Mouse (Mus musculus): ENCODE measurements at regions not wholly inside any gene's neighbourhood (a gene's known extent, or its start where the extent isn't known, plus 50 kb on each side); places are given as distances from the start of the nearest gene placed in this dataset.

DNA sequence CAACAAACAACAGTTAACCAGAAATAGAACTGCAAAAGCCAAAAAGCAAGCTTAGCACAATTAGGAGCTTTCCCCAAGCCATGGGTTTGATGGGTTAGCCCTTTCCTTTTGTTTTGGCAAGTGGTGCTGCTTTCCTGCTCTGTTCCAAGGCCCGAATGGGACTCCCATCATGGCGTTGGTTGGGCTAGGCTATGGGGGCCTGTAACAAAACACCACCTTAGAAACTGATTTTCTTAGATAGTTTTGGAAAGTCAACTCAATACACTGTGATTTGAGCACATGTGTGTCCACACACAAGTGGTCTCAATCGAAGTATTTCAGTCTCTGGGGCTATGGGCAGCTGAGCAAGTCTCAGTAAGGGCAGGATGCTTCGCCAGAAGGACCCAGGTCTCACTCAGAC lies 470.5 kb upstream of the Kif2a start:
- no peak for DNase-seq (ENCODE audit: low read depth, low spot score)

DNA sequence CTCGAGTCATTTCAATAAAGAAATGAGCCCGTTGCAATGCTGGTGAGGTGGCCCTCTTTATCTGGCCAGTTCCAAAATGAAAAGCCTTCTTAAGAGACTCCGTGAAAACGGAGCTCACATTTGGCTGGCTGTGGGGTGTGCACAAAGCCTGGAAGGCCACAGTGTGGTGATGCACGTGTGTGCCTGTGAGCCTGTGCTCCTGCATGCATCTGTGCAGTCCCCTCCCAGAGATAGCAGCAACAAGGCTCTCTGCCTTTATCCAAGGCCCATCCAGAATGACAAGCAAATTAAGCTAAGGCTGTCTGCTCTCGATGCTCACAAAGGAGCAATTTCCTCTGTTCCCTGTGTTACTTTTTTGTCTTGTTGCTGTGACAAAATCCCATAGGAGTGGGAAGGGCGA lies 469.5 kb upstream of the Kif2a start:
- no peak for DNase-seq (ENCODE audit: low read depth, low spot score)

DNA sequence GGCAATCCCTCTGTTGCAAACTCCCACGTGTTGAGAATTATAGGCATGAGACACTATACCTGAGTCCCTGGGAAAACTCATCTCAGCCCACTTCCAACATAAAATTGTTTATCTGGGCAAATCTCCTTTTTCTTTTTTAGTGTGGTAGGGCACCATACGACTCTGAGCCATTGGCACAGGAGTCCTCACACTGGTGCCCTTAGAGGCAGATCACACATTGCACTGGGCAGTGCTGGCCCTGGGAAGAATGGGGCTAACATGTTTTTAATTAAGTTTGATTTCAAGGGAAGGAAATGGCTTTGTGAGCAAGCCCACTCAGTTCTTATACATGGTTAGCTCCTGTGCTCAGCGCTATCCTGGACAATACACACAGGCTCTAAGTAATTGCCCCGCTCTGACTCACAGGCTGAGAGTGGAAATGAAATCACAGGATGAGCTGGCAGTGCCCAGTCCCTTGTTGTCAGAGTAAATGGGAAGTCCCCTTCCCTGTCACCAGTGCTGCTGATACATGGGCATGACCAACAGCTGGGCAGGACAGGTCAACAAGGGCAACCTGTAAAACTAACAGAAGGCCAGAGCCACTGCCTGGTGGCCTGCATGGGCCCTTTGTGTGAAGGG lies 463.6 kb upstream of the Kif2a start:
- no peak for DNase-seq (ENCODE audit: low read depth, low spot score)

DNA sequence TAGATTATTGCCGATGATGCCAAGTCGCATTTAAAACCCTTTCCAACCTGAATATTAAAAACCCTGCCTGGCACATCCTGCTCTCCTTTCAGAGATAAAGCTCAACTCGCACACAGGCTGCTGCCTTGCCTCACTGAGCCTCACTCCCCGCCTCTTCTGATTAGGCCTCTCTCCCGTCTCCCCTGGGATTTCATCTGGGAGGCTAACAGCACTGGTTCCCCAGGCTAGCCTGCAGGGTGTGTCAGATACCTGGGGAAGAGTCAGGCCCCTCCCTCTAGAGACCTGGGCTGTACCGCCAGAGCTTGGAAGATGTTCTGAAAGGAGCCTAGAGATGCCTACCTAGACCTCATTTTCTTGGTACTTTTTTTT lies 462.7 kb upstream of the Kif2a start:
- no peak for DNase-seq (ENCODE audit: low read depth, low spot score)

DNA sequence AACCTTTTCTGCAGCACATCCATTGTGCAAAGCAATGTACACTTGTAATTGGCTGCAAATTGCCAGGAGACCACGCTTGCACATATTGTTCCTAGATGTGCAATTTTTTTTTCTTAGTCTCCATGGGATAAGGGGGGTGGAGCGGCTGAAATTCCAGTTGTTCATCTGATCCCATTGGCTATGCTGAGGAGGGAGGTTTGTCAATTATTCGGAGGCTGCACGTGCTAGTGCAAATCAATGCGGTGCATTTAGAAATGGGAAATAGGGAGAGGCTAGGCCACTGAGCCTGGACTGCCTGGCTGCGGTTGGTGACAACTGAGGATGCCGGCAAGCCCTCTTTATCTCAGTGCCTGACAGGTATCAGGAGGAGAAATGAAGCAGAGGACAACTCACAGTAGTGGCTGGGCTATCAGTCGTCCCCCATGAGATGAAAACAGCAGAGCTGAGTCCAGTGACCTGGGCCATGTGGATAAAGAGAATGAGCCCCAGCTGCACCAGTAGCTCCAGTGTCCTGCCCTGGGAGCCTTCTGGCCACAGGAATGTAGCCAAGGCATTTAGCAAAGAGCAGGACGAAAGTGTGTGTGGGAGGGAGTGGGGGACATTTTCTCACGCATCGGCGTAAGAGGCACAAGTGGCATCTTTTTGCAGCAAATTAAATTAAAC lies 462.2 kb upstream of the Kif2a start:
- DNase-seq (ENCODE audit: low read depth, low spot score): no peak

DNA sequence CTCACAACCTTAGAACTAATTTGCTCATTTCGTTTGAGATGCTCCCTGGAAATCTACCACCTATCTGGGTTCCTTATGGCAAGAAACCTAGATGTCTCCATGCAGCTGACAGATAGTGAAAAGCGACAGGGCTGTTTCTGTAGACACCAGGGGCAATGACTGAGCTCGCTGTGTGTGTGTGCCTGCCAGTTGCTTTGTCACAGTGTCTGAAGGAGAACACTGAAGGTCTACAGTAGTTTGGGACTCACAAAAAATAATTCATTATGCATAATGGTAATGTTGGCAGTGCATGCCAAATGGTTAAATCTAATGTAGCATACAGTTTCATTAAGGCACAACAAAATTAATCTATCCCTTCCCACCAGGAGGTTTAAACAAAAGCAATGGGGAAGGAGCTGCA lies 453.2 kb upstream of the Kif2a start:
- DNase-seq (ENCODE audit: low read depth, low spot score): no peak

DNA sequence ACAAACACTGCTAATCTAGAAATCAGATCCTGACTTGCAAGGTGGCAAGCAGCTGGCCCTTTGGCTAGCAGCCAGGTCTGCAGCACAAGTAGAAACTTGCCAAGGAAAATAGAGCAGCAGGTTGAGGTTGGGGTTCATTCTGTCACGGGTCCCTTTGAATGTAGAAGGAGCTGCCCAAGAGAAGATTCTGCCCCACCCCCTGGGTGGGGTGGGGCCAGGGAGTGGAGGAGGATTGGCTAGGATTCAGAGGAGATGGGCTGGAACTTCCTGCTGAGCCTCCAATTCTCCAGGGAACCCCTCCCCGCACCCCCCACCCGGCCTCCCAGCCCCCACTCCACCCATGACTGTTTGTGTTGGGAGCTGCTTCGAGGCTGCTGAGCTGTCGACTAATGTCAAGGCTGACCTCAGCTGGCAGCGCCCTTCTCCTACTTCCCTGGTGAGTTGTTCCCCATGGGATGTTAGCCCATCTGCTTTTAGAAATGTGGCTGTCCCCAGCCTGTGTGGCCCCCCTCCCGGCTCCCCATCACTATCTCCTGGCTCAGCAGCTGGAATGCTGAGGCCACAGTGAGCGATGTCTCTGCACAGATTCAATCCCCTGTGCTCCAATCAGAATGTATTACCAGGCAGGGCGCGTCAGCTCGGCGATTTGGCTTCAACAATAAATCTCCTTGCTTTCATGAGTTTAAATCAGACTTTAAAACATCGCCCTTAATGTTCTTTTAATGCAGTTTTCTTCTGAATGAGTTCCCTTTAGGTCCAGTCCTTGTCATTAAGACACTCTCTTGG lies 447.8 kb upstream of the Kif2a start:
- DNase-seq (ENCODE audit: low read depth, low spot score): no peak

DNA sequence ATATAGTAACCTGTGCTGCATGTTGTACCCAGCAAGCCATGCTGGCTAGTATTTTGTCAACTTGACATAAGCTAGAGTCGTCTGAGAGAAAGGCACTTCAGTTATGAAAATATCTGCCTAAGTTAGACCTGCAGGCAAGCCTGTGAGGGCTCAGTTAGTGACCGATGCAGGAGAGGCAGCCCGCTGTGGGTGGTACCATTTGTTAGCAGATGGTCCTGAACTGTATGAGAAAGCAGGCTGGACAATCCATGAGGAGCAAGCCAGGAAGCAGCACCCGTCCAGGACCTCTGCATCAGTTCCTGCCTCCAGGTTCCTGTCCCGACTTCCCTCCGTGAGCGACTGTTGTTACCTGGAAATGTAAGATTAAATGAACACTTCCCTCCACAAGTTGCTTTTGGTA lies 440.9 kb upstream of the Kif2a start:
- no peak for DNase-seq (ENCODE audit: low read depth, low spot score)

DNA sequence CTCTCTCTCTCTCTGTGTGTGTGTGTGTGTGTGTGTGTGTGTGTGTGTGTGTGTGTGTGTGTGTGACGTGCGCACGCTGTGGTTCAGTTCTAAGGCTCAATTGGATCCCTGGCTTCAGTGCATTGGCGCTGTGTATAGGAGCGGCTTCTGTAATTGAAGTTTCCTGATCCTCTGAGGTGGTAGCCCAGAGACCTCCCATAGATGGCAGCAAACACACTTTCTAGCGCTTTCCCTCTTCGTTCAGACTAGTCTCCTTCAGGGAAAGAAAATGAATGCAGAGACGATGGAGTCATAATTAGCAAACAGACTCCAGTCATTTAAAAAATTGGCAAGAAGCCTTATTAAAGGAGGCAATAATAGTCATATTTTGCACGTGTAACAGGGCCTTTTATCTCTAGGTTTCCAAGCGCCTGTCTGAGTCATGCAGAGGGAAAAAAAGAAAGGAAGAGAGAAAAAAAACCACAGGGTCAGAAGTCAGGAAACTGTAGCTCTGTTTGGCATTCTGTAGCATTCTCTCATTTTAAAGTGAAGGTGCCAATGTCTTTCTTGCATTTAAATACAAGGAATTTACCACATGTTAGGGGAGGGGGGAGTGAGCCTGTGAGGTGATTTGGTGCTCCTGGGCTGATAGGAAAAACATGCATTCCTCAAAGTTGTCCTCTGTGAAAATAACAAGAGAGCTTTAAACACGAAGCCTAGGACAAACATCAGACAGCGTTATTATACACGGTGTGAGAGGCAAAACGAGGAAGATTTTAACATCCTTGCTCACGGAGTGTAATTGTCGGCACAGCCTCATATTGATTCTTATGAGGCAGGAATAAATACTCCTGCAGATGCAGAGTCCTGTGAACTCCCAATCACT lies 439.4 kb upstream of the Kif2a start:
- DNase-seq (ENCODE audit: low read depth, low spot score): no peak

DNA sequence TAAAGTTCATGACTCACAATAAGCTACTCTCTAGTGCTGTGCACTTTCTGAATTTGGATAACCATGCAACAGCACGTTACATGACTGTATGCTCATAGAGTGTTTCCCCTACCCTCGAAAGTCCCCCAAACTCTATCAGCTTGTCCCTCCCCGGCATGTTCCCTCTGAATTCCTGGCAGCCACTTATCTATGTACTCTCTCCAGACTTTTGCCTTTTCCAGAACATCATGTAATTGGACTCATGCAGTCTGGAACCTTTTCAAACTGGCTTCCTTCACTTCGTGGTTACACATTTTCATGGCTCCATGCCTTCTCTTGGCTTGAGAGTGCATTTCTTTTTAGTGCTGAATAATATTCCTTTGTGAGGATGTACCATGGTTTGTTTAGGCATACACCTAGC lies 436.8 kb upstream of the Kif2a start:
- DNase-seq (ENCODE audit: low read depth, low spot score): no peak

DNA sequence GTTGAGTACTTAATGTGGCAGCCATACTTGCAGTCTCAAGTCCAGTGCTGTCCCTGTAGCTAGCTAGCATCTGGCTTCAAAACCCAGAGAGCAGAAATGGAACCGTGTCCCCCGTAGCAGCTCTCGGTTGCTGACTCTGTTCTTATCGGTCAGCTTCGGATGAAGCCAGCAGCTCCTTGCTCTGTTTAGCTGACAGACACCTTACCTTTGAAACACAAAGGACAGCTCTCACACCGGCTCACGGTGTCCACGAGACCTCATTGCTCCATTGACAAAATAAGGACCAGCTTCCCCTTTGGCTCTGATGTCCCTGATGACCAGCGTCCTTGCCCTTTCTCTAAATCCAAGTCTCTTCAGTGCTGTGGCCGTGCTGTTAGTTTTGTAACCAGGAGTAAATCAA lies 435.3 kb upstream of the Kif2a start:
- no peak for DNase-seq (ENCODE audit: low read depth, low spot score)

DNA sequence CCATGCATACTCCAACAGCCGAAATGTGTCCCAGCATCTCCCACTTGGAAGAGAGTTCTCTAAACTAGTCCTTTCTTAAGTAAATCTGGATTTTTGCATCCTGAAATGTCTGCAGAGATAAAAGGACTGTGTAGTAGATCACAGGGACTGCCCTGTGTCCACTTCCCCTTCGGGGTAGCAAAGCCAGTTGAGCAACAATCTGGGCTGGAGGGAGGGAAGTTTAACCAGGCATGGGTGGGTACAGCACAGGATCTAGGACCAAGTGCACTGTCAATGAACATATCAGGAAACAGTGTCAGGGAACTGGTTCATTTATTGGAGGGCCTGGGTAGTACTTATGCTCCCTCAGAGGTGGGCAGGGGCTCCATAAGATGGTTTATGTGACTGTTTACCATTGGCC lies 434.5 kb upstream of the Kif2a start:
- no peak for DNase-seq (ENCODE audit: low read depth, low spot score)

DNA sequence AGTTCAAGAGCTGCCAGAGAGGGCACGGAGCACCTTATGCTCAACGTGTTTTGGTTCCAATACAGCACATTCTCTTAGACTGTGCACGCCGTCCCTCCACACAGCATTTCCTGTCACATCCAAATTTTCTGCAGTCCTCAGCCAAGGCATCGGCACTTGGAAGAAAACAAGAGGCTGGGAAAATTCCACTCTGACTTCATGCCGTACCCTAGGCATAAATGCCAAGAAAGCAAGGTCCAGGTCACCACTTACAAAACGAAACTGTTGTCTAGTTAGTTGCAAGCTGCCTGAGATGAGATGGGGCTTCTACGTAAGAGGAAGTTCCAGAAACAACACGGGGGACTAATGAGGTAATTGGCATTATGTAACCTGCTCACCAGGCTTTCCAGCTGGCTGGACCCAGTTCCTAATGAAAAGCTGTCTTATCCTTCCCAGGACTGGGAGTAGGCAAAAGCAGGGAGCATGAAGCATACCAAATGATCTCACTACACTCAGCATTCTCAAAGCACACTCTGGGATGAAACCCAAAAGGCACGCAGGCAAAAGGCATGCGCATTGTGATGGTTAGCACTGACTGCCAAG lies 427.8 kb upstream of the Kif2a start:
- DNase-seq (ENCODE audit: low read depth, low spot score): no peak

DNA sequence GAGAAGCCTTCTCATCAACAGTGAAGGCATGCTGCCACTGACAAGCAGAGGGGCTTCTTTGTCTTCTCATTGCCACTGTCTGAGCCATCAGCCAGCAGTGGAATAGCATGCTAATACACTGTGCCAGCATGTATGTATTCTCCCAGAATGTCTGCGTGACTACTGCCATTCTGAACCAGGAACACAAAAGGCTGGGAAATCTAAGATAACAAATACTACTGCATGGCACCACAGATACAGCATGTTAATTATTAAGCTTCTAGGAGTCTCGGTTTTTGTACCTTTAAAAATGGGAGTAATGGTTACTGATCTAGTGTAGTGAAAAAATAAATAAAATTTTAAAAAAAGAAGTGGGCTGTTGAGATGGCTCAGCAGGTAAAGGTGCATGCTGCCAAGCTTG lies 425.9 kb upstream of the Kif2a start:
- DNase-seq (ENCODE audit: low read depth, low spot score): no peak

DNA sequence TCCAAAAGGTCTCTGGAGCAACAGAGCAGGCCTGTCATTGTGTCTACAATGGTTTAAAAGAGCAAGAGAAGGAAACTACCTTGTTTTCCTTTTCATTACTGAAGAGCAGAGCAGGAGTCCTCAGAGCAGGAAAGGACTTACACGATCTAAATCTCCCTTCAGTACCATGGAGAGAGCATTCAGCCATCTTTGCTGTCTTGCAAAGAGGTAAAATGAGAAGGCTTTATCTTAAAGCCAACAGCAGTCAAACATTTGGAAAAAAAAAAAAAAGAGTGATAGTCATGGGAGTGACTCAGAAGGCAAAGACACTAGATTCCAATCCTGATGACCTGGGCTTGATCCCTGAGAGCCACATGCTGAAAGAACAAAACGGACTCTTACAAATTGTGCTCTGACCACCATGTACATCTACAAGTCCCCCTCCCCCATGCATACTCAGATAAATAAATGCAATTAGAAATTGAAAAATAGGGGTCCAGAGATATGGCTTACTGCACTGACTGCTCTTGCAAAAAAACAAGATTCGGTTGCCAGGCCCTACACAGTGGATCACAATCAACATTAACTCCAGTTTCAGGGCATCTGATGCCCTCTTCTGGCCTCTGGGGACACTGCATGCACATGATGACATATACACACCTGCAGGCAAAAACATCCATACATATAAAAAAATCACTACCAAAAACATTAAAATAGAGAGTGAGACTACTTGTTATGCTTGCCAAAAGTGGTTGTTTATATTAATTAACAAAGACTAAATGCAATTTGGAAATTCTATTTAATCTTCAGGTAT lies 397.6 kb upstream of the Kif2a start:
- no peak for DNase-seq (ENCODE audit: low read depth, low spot score)

DNA sequence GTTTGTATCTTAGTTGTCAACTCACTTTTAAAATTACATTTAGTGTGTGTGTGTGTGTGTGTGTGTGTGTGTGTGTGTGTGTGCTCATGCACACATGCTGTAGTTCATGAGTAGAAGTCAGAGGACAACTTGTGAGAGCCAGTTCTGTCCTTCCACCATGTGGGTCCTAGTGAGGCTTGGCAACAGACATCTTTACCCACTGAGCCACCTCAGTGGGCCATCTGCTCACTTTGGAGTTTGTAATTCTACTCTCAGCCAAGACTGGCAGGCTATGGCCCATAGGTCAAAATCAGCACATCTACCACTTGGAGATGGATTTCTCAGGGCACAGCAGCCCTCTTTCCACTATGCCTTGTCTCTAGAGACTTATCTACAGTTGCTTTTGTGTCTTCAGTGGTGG lies 388.3 kb upstream of the Kif2a start:
- DNase-seq (ENCODE audit: low read depth, low spot score): no peak

DNA sequence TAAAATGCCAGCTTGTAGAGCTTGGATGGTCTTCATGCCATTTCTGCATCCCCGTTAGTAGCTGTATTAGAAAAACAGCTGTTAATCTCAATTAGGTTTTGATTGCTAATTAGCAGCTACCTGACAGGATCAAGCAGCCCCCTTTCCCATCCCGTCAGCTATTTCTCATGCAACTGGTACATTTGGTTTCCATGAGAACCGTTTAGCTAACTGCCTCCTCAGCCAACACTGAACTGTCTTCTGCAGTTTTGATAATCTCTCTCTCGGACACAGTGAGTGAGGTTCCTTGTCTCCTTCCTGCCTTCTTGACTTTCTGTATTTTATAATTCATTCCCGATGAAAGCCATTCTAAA lies 385.7 kb upstream of the Kif2a start:
- no peak for DNase-seq (ENCODE audit: low read depth, low spot score)

DNA sequence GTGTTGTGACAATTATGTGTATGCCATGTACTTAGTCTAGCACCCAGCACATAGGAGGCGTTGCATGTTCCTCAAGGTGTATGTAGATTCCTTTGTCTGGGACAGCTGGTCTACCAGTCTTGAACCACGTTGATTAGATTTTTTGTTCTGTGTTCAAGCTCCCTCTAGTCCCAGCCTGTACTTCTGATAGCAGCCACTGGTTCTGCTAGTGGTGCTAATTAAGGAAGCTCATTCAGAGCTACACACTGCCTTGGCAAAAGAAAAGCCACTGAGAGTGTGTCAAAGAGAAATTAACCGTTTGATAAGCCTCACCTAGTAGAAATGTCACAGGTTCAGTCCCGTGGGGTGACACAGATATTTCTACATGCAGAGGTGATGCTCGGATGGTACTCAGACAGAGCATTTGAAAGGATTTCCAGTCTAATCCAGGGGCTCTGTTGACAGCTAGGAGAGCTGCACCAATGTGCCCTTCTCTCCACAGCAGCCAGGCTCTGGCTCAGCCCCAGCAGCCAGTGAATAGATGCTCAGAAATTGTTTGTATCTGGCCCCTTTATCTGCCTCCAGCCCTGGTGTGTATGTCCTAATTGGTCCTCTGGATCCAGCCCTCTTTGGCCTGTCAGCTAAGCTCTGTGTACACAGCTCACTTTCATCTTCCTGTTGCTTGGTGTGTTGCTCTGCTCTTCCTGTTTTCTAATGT lies 385.2 kb upstream of the Kif2a start:
- no peak for DNase-seq (ENCODE audit: low read depth, low spot score)

DNA sequence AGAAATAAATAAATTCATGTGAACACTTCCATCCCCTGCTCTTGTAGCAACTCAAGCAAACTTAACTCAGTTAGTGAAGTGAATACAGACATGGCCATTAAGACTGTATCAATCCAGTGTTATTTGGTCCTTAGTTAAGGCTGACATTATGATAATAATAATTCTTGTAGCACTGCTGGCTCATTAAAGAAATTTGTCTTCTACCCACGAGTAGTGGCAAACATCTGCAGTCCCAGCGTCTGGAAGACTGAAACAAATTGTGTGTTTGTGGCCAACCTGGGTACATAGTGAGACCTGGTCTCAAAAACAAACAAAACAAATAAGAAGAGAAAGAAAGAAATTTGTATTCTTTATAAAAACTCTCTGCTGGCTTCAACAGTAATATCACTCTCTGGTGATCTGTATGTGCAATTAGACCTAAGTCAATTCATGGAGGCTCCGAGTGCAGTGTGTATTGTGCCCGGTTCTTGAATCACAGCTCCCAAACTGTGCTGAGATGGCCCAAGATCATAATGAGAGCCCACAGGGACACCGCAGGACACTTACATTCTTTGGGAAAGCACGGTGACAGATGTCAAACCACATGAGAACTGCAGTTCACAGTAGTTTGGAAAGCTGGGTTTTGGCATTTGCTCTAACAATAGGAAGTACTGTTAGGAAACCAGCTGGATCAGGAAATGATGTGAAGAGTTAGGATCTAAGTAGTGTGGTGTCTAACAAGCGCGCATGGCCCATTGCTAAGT lies 376.9 kb upstream of the Kif2a start:
- DNase-seq (ENCODE audit: low read depth, low spot score): no peak

DNA sequence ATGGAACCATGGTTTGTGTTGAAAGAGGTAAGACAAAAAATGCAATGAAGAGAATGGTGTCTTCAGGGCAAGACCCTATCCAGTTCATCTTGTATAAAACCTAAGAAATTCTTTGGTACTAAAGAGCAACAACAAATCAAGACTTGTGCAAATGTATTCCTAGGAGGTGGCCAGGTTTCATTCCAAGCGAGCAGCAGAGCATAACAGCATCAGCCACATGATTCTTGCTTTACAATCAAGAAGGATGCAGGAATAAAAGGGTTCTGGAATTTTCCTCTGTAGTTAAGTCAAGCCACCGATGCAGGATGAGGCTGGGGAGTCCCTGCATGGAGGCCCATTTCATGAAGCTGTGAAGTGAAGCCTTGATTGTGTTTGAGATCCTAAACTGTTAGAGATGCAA lies 374.1 kb upstream of the Kif2a start:
- DNase-seq (ENCODE audit: low read depth, low spot score): no peak

Measured in WW6 (cell line).